Mouse (Mus musculus): ENCODE results near the gene Rgs7bp.

Gene Rgs7bp

GRCm38 (mm10) chr13:105008891-105009290, 45.8 kb downstream of the Rgs7bp start:
- DNase-seq (ENCODE audit: extremely low read depth, low read depth, low spot score): no peak

- DNase-seq (ENCODE audit: extremely low read depth, low read depth, low spot score): no peak
These were observed 51.9 kb downstream of the Rgs7bp start for GRCm38 (mm10) chr13:105002831-105003157.

GRCm38 (mm10) chr13:105002132-105002830, 52.4 kb downstream of the Rgs7bp start:
- DNase-seq (ENCODE audit: extremely low read depth, low read depth, low spot score): no peak

GRCm38 (mm10) chr13:105001714-105002113, 53.0 kb downstream of the Rgs7bp start:
- DNase-seq (ENCODE audit: extremely low read depth, low read depth, low spot score): no peak

- no peak for DNase-seq (ENCODE audit: extremely low read depth, low read depth, low spot score)
These were observed 65.9 kb downstream of the Rgs7bp start for GRCm38 (mm10) chr13:104988811-104989258.

- DNase-seq (ENCODE audit: extremely low read depth, low read depth, low spot score): no peak
These were observed 66.7 kb downstream of the Rgs7bp start for GRCm38 (mm10) chr13:104988009-104988540.

GRCm38 (mm10) chr13:104985691-104986090, 69.0 kb downstream of the Rgs7bp start:
- no peak for DNase-seq (ENCODE audit: extremely low read depth, low read depth, low spot score)

- DNase-seq (ENCODE audit: extremely low read depth, low read depth, low spot score): no peak
These were observed 70.7 kb downstream of the Rgs7bp start for GRCm38 (mm10) chr13:104983989-104984388.

- no peak for DNase-seq (ENCODE audit: extremely low read depth, low read depth, low spot score)
These were observed 71.9 kb downstream of the Rgs7bp start for GRCm38 (mm10) chr13:104982781-104983353.

GRCm38 (mm10) chr13:104978176-104978575, 76.6 kb downstream of the Rgs7bp start:
- no peak for DNase-seq (ENCODE audit: extremely low read depth, low read depth, low spot score)

- no peak for DNase-seq (ENCODE audit: extremely low read depth, low read depth, low spot score)
These were observed 87.2 kb downstream of the Rgs7bp start for GRCm38 (mm10) chr13:104967486-104967885.

GRCm38 (mm10) chr13:104963716-104964115, 91.0 kb downstream of the Rgs7bp start:
- DNase-seq (ENCODE audit: extremely low read depth, low read depth, low spot score): no peak

GRCm38 (mm10) chr13:104962716-104963411, 91.9 kb downstream of the Rgs7bp start:
- no peak for DNase-seq (ENCODE audit: extremely low read depth, low read depth, low spot score)

- no peak for DNase-seq (ENCODE audit: extremely low read depth, low read depth, low spot score)
These were observed 92.6 kb downstream of the Rgs7bp start for GRCm38 (mm10) chr13:104962166-104962565.

- DNase-seq (ENCODE audit: extremely low read depth, low read depth, low spot score): no peak
These were observed 93.6 kb downstream of the Rgs7bp start for GRCm38 (mm10) chr13:104960951-104961715.

GRCm38 (mm10) chr13:104960206-104960928, 94.4 kb downstream of the Rgs7bp start:
- no peak for DNase-seq (ENCODE audit: extremely low read depth, low read depth, low spot score)

- DNase-seq (ENCODE audit: extremely low read depth, low read depth, low spot score): no peak
These were observed 95.0 kb downstream of the Rgs7bp start for GRCm38 (mm10) chr13:104959733-104960132.

GRCm38 (mm10) chr13:104947958-104948357, 106.8 kb downstream of the Rgs7bp start:
- no peak for DNase-seq (ENCODE audit: extremely low read depth, low read depth, low spot score)

- no peak for DNase-seq (ENCODE audit: extremely low read depth, low read depth, low spot score)
These were observed 114.2 kb downstream of the Rgs7bp start for GRCm38 (mm10) chr13:104940483-104940882.

- no peak for DNase-seq (ENCODE audit: extremely low read depth, low read depth, low spot score)
These were observed 114.9 kb downstream of the Rgs7bp start for GRCm38 (mm10) chr13:104939856-104940255.
